Mouse (Mus musculus) neural tube, embryonic 13.5 days (tissue): ENCODE results near the gene Nuak1. TPM values are rescaled to one million over a fixed set of nuclear protein-coding genes. Genes with fewer than 3 reads are reported as not detected.

ENCODE experiments used
- ATAC-seq: fragments of 200-750 bp; cut with Nextera tagmentation; 2 replicates; pipeline ENCODE4 v1.8.0; 2017; ENCODE audit warnings: low read depth, mild to moderate bottlenecking, moderate TSS enrichment, moderate library complexity
- H3K27ac ChIP-seq: fragments of 300-500 bp; sonication (generic); replicated peaks from 2 replicates; pipeline ENCODE4 v1.5.1; 2015; ENCODE audit warnings: moderate library complexity, mild to moderate bottlenecking, inconsistent platforms
- H3K27me3 ChIP-seq: fragments of 300-500 bp; sonication (generic); 2 replicates; pipeline ENCODE4 v1.6.1; 2015; ENCODE audit warnings: mild to moderate bottlenecking, inconsistent platforms
- H3K36me3 ChIP-seq: fragments of 300-500 bp; sonication (generic); 2 replicates; pipeline ENCODE4 v1.6.1; 2015; ENCODE audit warnings: mild to moderate bottlenecking, inconsistent platforms
- H3K4me1 ChIP-seq: fragments of 300-500 bp; sonication (generic); replicated peaks from 2 replicates; pipeline ENCODE4 v1.6.1; 2015; ENCODE audit warnings: inconsistent platforms
- H3K4me2 ChIP-seq: fragments of 300-500 bp; sonication (generic); 2 replicates; pipeline ENCODE4 v1.6.1; 2015; ENCODE audit warnings: inconsistent platforms, mild to moderate bottlenecking, moderate library complexity
- H3K4me3 ChIP-seq: fragments of 300-500 bp; sonication (generic); 2 replicates; pipeline ENCODE4 v1.5.1; 2015; ENCODE audit warnings: mild to moderate bottlenecking, inconsistent platforms
- H3K9ac ChIP-seq: fragments of 300-500 bp; sonication (generic); 2 replicates; pipeline ENCODE4 v1.6.1; 2015; ENCODE audit warnings: moderate library complexity, mild to moderate bottlenecking, inconsistent platforms
- H3K9me3 ChIP-seq: fragments of 300-500 bp; sonication (generic); 2 replicates; pipeline ENCODE4 v1.6.1; 2016; ENCODE audit warnings: inconsistent platforms
- WGBS: fragments of 180-500 bp; shearing (Covaris S2); methylation state at CpG from one replicate; pipeline ENCODE4 v1.1.7; 2015; 5-methylcytosine and 5-hydroxymethylcytosine counted together
- polyA plus RNA-seq: library from polyadenylated mRNA; unstranded; fragments of >200 nt; fragmentation: Nextera tagmentation; extraction: Ambion mirVana; gene quantifications from 2 replicates; pipeline ENCODE4 v1.2.1, GENCODE M21; 2015

Gene Nuak1
- polyA plus RNA-seq, 1 experiment from 2014 or later = 5.7 TPM

GRCm38 (mm10) chr10:84386625-84387242 is 53.7 kb downstream of the Nuak1 start:
- Histone ChIP-seq H3K36me3 (peaks cover 10% of the 10 kb centered on the region; the same call in 1 of the 2 replicates), H3K4me3 (no peak overlapping the region), H3K4me1 (peaks cover 70% of the 10 kb centered on the region), H3K27ac (peak overlapping the region; percentile 66), H3K4me2 (no peak overlapping the region), H3K9ac (no peak overlapping the region), H3K27me3 (no peaks in the 10 kb centered on the region), H3K9me3 (no peaks in the 10 kb centered on the region)
- no peak for ATAC-seq
- WGBS = 41% methylated on average over 13 of the region's 13 CpGs

GRCm38 (mm10) chr10:84386214-84386613 is 54.2 kb downstream of the Nuak1 start:
- H3K4me1 ChIP-seq = peaks cover 70% of the 10 kb centered on the region
- WGBS = 47% methylated on average over 3 of the region's 3 CpGs
- no peak for ATAC-seq

DNA sequence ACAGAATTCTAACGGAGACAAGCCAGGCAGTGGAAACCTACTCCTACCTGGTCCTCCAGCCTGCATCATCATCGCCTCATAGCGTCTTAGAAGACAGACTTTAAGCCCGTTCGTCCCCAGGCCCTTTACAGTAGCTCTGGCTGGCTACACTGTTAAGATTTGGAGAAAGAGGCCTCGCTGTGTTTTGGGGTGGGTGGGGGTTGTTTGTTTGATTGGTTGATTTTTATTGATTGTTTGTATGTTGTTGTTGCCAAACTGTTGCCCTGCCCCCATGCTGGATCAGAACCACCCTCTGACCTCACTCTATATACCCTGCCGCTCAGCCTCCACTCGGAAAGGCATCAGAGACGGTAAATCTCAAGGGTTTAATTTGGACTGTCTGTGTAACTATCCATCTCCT is 55.6 kb downstream of the Nuak1 start:
- Histone ChIP-seq H3K9ac (no peak overlapping the region), H3K4me1 (peaks cover 70% of the 10 kb centered on the region), H3K36me3 (0 out of 2 replicates have a peak, but pooled peaks cover 2% of the 10 kb centered on the region), H3K4me2 (no peak overlapping the region), H3K9me3 (no peaks in the 10 kb centered on the region), H3K27ac (no peak overlapping the region), H3K4me3 (no peak overlapping the region), H3K27me3 (no peaks in the 10 kb centered on the region)
- WGBS = 75% methylated on average over 9 of the region's 9 CpGs
- ATAC-seq = no peak

More at GRCm38 (mm10) chr10:84386214-84386613, 54.2 kb downstream of the Nuak1 start:
- H3K4me3 ChIP-seq = no peak overlapping the region
- no peaks in the 10 kb centered on the region for H3K27me3 ChIP-seq
- H3K36me3 ChIP-seq = 0 out of 2 replicates have a peak, but pooled peaks cover 8% of the 10 kb centered on the region
- no peak overlapping the region for H3K9ac ChIP-seq
- H3K27ac ChIP-seq = no peak overlapping the region
- H3K4me2 ChIP-seq = no peak overlapping the region
- no peaks in the 10 kb centered on the region for H3K9me3 ChIP-seq

DNA sequence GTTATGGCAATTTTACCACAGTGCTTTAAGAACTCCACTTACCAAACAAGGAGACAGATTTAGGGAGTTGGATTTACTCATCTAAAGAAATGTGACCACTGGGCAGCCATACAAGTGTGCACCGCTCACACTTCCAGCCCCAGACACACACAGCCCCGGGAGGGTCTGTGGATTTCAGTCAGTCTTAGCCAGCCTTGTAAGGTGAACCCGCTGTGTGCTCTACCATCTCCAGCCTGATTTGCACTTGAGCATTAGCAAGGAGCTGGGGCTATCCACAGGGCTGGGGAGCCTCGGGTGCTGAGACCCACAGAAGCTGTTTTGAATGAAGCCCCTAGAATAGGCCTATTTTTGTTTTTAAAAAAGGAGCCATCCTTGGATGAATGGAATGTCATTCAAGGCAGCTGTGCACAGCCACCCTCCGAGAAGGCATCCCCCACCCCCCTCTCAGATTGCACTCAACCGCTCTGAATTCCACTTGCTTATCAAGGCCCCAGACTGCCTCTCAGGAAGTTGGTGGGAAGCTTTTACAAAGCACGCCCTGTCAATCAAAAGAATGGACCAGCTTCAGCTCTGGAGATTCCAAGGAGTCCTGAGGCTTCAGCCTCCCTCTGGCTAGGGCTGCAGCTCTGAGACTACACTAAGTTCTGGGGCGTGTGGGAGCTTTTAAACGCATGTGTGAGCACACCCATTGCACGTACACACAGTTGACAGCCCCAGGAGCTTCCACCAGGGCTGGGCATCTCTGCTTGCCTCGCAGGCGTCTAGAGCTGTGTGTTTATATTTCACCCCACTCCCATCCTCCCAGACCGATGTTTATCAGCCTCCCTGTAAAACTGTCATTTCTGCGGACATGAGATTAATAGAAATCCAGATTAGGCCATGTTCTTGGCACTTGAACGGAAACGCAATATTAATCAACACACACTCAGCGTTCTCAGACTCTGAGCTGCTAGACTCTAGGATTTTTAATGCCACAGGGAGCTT is 57.2 kb downstream of the Nuak1 start:
- Histone ChIP-seq H3K27me3 (no peaks in the 10 kb centered on the region), H3K27ac (peak overlapping the region; percentile 64), H3K36me3 (peaks cover 9% of the 10 kb centered on the region), H3K4me2 (no peak overlapping the region), H3K4me1 (peaks cover 54% of the 10 kb centered on the region), H3K9me3 (no peaks in the 10 kb centered on the region), H3K9ac (0 out of 2 replicates have a peak overlapping the region, but pooled peaks have one; percentile 22), H3K4me3 (no peak overlapping the region)
- WGBS = 24% methylated on average over 17 of the region's 17 CpGs
- peak; percentile 44 for ATAC-seq

GRCm38 (mm10) chr10:84381276-84381798 is 59.1 kb downstream of the Nuak1 start:
- ATAC-seq = no peak
- Histone ChIP-seq H3K9me3 (no peaks in the 10 kb centered on the region), H3K4me1 (peaks cover 35% of the 10 kb centered on the region), H3K4me2 (no peak overlapping the region), H3K4me3 (no peak overlapping the region), H3K27me3 (no peaks in the 10 kb centered on the region), H3K27ac (no peak overlapping the region), H3K9ac (no peak overlapping the region), H3K36me3 (peaks cover 18% of the 10 kb centered on the region)
- WGBS = 86% methylated on average over 2 of the region's 2 CpGs

- WGBS = 100% methylated on average over 1 of the region's 1 CpGs
- Histone ChIP-seq H3K27me3 (no peaks in the 10 kb centered on the region), H3K9ac (no peak overlapping the region), H3K4me1 (peaks cover 16% of the 10 kb centered on the region), H3K9me3 (no peaks in the 10 kb centered on the region), H3K4me2 (no peak overlapping the region), H3K27ac (no peak overlapping the region), H3K36me3 (peaks cover 33% of the 10 kb centered on the region), H3K4me3 (no peak overlapping the region)
- no peak for ATAC-seq
These were observed 61.0 kb downstream of the Nuak1 start for GRCm38 (mm10) chr10:84379366-84379765.

GRCm38 (mm10) chr10:84377956-84378355 is 62.4 kb downstream of the Nuak1 start:
- H3K4me1 ChIP-seq = peaks cover 6% of the 10 kb centered on the region
- H3K9ac ChIP-seq = no peak overlapping the region
- H3K36me3 ChIP-seq = peaks cover 41% of the 10 kb centered on the region
- no peaks in the 10 kb centered on the region for H3K9me3 ChIP-seq
- H3K4me3 ChIP-seq = no peak overlapping the region
- no peaks in the 10 kb centered on the region for H3K27me3 ChIP-seq
- 94% methylated on average over 11 of the region's 11 CpGs for WGBS
- no peak overlapping the region for H3K27ac ChIP-seq
- no peak for ATAC-seq
- H3K4me2 ChIP-seq = no peak overlapping the region

DNA sequence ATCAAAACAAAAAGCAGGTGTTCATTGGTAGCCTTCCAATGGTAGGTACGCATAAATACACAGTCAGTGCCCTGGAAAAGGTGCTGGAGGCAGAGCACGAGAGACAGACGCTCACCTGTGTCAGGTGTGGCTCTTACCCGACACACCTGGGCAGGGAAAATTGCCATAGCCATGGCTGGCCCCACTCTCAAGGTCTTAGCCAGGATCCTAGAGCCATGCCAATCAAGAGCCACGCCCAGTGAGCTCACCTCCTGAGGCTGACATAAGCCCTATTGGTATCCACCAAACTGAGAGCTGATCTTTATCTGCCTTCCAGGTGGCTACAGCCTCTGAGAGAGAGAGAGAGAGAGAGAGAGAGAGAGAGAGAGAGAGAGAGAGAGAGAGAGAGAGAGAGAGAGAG is 64.1 kb downstream of the Nuak1 start:
- 91% methylated on average over 5 of the region's 5 CpGs for WGBS
- Histone ChIP-seq H3K36me3 (peaks cover 41% of the 10 kb centered on the region), H3K27ac (no peak overlapping the region), H3K4me3 (no peak overlapping the region), H3K4me2 (no peak overlapping the region), H3K9ac (no peak overlapping the region), H3K27me3 (no peaks in the 10 kb centered on the region), H3K4me1 (peaks cover 20% of the 10 kb centered on the region), H3K9me3 (no peaks in the 10 kb centered on the region)
- no peak for ATAC-seq

GRCm38 (mm10) chr10:84374996-84375395 is 65.4 kb downstream of the Nuak1 start:
- ATAC-seq = no peak
- Histone ChIP-seq H3K27me3 (no peaks in the 10 kb centered on the region), H3K27ac (no peak overlapping the region), H3K9ac (no peak overlapping the region), H3K4me1 (peaks cover 22% of the 10 kb centered on the region), H3K4me3 (no peak overlapping the region), H3K4me2 (no peak overlapping the region), H3K9me3 (no peaks in the 10 kb centered on the region), H3K36me3 (peaks cover 42% of the 10 kb centered on the region)
- 97% methylated on average over 18 of the region's 18 CpGs for WGBS

DNA sequence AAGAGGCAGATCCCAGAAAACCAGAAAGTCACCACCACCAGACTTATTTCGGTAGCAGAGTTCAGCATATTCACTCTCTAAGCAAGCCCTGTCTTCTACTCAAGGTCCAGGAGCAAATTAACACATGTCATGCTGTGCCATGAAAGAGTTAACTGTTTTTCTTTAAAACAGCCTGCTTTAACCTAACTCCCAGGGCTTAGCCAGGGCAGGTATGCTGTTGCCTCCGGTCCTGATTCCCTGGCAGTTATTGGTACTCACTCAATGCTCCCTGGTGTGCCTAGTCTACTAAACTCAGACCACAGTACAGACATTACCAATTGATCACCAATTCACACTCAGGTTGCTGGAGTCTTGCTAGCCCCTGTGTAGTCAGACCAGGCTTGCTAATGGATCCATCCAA is 66.9 kb downstream of the Nuak1 start:
- Histone ChIP-seq H3K4me1 (peaks cover 22% of the 10 kb centered on the region), H3K9ac (no peak overlapping the region), H3K27ac (no peak overlapping the region), H3K27me3 (no peaks in the 10 kb centered on the region), H3K4me3 (no peak overlapping the region), H3K4me2 (no peak overlapping the region), H3K36me3 (peaks cover 43% of the 10 kb centered on the region), H3K9me3 (no peaks in the 10 kb centered on the region)
- no peak for ATAC-seq
- 77% methylated on average over 2 of the region's 2 CpGs for WGBS

- Histone ChIP-seq H3K4me1 (peaks cover 22% of the 10 kb centered on the region), H3K36me3 (peaks cover 35% of the 10 kb centered on the region), H3K27me3 (no peaks in the 10 kb centered on the region), H3K9me3 (no peaks in the 10 kb centered on the region), H3K9ac (peak overlapping the region; percentile 57), H3K4me2 (peak overlapping the region; percentile 40), H3K4me3 (no peak overlapping the region), H3K27ac (peak overlapping the region; percentile 68)
- WGBS = 30% methylated on average over 18 of the region's 18 CpGs
- peak; percentile 85 for ATAC-seq
These were observed 68.0 kb downstream of the Nuak1 start for GRCm38 (mm10) chr10:84372161-84373095.
